Mouse (Mus musculus) ovary, adult 18-20 months (tissue): ENCODE measurements at regions not wholly inside any gene's neighbourhood (a gene's known extent, or its start where the extent isn't known, plus 50 kb on each side); places are given as distances from the start of the nearest gene placed in this dataset.

Source experiments
- DNase-seq: peaks from one replicate; pipeline ENCODE4 v3.0.0; 2022; ENCODE audit warnings: low spot score, mixed read lengths

DNA sequence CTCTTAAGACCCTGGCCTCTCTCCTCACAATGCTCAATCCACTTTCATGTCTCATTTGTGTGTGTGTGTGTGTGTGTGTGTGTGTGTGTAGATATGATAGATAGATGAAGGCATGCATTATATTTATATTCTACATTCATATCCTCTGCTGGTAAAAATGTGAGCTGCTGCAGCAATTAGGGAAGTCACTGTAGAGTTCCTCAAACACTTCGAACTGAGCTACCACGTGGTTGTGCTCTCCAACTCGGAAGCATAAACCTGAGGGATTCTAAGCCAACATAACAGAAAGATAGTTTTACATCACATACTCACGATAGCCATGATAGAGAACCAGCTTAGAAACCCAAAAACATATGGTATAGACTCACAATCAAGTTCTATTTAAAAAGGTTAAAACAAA is 565.5 kb upstream of the B3galt2 start:
- no peak for DNase-seq

- DNase-seq = no peak
Measured at GRCm38 (mm10) chr1:143080441-143080840, 560.0 kb upstream of the B3galt2 start.

DNA sequence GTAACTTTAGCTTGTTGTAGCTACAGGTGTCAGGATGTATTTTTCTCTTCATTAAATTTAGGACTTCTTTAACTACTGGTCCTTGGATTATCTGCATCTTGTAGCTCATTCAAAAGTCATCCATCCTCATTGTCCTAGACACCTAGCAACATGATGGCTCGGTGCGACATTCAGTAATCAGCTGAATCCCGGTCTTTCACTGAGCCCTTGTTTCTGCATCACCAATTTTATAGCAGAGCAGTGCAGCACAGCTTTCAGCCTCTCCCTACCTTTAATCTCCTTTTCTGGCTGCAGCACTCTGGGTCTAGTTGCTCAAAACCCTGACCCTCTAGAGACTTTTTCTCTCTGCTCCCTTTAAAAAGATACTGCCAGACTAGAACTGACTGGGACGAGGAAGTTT is 543.6 kb upstream of the B3galt2 start:
- DNase-seq = no peak

- no peak for DNase-seq
Measured at GRCm38 (mm10) chr1:143098307-143098706, 542.2 kb upstream of the B3galt2 start.

DNA sequence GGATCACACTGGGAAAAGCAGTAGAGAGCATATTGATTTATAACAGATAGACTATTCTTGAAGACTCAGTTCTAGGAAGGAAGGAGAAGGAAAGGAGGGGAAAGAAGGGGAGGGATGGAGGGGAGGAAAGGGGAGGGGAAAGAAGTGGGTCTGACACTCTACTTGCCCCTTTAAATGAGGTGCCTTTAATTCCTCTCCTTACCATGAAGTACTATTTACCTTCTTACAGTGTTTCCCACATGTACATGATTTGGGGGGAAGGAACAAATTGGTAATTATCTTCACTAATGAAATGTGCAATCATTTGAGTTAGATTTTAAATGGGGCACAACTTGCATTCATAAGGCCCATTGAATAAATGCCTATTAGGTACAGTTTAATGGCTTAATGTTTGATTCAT is 518.3 kb upstream of the B3galt2 start:
- no peak for DNase-seq

DNA sequence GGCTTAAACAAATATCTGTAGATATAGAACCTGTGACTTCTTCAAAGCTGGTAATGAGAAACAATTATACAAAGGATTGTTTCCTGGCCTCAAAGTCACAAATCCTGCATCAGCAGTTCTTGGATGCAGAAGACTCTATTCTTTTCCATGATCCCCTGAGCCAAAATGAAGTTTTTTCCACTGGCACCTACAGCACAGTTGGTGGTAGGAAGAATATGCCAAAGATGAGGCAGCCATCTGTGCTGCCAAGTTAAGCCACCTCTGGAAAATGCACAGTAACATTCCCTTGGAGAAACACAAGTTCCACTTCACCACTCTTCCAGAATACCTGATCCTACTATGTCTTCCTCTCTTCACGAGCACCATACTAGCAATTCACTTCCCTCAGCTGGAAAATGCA is 510.2 kb upstream of the B3galt2 start:
- no peak for DNase-seq

GRCm38 (mm10) chr1:143132806-143133205 is 507.7 kb upstream of the B3galt2 start:
- DNase-seq = no peak

GRCm38 (mm10) chr1:143145111-143145984 is 495.1 kb upstream of the B3galt2 start:
- no peak for DNase-seq

DNA sequence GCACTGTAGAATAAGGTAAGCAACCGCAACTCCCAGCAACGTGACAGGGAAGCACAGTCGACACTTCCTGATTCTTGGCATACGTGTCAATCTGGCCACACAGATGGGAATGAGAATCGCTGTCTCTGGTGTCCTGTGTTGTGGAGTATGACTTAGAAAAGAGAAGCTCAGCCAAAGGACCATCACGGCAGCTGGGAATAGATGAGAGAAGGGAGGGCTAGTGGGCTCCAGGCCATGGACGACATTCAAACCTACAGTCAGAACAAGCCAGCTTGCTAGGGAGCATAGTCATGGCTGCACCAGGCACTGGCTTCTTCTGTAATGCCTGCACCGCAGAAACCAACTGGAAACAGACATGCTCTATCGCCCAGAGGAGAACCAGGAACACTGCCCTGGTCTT is 469.2 kb upstream of the B3galt2 start:
- no peak for DNase-seq

DNA sequence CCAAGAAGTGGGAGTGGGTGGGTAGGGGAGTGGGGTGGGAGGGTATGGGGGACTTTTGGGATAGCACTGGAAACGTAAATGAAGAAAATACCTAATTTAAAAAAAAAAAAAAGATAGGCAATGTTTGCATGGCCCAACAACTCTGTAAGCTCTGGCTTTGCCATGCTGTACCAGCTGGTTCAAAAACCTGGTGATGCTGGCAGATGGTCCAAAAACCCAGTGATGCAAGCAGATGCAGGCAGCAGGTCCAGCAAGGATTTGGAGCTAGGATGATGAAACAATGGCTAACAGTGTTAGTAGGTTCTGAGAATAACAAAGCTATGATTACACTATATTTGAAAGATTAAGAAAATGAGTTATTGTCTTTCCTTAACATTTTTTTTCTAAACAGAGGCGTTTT is 466.6 kb upstream of the B3galt2 start:
- no peak for DNase-seq

DNA sequence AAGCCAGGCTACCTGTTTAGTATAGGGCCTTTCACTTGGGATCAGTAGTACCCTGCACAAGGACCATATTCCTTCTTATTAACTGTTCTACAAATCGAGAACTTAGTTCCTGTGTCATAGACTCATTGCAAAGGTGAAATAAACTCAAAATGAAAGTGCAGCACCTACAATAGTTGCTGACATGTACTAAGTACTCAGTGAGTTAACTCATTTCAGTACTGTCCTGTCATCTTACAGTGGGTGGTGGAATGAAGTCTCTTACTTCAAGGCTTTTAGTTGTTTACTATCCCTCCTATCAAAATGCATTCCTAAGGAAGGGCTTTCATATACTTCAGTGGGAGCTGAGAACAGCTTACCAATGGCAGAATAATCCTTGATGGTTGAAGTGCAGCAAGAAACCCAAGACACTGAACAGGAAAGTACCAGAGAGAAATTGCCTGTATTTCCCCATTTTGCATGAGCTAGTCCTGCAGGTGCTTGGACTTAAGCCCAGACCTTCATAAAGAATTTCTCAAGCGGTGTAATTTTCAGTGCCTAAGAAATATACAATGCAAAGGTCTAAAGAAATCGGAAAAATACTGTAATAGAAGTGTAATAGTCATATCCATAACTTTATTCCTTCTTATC is 448.2 kb upstream of the B3galt2 start:
- DNase-seq = no peak

- DNase-seq = no peak
Measured at GRCm38 (mm10) chr1:143200213-143200889, 440.1 kb upstream of the B3galt2 start.

GRCm38 (mm10) chr1:143200971-143201370 is 439.5 kb upstream of the B3galt2 start:
- no peak for DNase-seq

DNA sequence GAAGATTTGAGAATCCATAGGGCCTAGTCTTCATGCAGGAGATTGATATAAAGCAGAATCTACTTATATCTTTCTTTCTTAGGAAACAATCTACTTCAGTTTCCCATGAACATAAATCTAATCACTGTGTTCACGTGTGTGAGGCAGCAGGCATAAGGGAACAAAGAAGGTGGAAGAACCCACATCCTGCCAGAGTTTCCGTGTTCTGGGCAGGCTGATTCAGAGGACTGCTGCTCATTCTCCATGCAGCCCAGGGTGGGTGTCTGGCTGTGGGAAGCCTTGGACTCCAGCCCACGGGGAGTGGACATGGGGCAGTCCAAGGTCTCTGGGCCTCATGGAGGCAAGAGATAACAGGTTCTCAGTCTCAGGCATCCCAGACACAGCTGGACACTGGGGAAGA is 438.3 kb upstream of the B3galt2 start:
- peak; percentile 2 for DNase-seq

DNA sequence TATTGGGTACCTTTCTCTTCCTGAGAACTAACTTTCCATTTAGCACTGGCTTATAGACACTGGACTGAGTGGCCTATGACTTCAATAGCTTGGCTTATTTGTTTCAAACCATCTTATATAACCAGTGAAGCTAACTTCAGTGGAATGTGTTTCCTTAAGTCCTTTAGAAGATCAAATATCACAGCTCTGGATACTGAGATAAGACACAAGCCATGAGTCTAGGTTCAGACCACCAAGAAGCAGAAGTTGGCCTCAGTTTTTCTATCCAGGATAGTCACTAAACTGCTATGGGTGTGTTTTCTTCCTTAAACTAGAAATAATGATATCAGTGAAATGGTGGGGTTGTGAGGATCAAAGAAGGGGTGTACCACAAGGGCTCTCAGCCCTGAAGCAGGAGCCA is 436.4 kb upstream of the B3galt2 start:
- no peak for DNase-seq

DNA sequence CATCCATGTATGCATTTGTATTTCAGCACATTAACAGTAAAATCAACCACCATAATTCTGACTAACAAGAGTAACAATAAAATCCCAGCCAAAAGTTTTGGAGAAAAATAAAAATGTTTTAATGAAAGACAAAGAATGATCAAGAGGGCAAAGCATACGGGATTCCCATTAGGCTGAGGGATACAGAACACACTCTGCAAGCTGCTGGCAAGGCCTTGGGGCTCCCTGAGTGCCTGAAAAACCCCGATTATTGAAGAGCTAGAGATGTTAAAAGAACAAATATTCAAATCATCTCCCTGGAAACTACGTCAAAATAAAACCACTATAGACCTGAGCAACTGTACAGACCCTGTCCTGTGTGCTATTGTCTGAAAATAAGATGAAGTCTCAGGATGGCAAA is 433.5 kb upstream of the B3galt2 start:
- no peak for DNase-seq

DNA sequence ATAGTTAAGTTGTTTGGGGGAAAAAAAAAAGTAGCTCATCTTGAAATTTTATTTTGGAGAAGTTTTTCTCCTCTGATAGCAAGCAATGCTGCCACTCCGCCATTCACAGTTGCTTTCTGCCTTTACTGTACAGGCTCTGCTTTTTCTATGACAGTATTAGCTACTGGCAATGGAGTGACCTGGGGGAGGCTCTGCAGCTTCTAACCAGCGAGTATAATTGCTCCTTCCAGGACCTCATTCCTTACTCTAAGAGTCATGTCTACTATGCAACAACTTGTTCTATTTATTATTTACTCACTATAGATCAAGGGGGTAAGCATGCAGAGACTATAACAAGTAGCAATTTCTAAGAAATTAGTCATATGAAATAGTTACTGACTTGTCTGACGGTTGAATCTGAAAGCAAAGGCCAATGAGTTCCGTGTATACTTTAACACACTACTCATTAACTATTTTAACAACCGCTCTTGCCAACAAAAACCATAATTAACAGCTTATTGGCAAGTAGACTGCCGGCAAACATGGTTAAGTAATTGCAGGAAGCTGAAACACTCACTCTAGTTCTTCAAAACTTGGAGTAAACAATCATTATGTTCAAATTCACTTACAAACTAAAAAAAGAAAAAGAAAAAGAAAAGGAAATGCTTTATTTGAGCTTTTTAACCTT is 432.9 kb upstream of the B3galt2 start:
- DNase-seq = no peak

DNA sequence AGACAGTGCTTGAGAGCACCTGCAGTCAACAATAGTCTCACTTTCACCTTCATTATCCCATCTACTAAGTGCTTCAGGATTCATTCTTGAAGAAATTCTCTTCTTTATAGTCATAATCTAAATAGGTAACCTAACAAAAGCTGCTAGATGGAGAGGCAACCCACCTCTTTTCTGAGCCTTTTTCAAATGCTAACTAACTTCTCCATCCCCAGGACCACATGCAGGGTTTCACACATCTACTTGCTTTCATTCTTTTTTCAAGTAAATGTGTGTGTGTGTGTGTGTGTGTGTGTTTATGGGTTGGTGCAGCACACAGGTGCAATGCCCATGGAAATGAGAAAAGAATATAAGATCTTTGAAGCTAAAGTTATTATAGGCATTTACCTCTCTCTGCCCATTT is 423.1 kb upstream of the B3galt2 start:
- no peak for DNase-seq

DNA sequence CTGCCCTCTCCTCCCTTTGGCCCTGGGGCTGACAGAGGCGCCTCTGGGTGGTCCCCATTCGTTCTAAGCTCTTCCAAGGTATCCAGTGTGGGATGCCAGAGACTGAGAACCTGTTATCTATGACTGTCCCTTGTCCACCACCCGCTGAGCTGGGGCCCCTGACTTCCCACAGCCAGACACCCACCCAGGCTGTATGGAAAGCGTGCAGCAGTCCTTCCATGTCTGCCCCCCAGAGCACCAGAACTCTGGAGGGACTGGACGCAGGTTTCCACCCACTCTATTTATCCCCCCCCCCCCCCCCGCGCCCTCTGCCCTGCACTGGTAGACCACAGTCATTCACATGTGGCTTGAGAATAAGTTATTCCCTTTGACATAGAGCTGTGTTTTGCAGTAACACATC is 408.5 kb upstream of the B3galt2 start:
- DNase-seq = no peak

- DNase-seq = no peak
Measured at GRCm38 (mm10) chr1:143258470-143259215, 381.8 kb upstream of the B3galt2 start.

GRCm38 (mm10) chr1:143263263-143264038 is 377.0 kb upstream of the B3galt2 start:
- DNase-seq = no peak
